Mouse (Mus musculus): ENCODE measurements around the gene Fras1. TPM values are rescaled to one million over a fixed set of nuclear protein-coding genes. Genes with fewer than 3 reads are reported as not detected.

Gene Fras1
- polyA plus RNA-seq, 1 experiment from 2014 or later: 13.8 TPM

DNA sequence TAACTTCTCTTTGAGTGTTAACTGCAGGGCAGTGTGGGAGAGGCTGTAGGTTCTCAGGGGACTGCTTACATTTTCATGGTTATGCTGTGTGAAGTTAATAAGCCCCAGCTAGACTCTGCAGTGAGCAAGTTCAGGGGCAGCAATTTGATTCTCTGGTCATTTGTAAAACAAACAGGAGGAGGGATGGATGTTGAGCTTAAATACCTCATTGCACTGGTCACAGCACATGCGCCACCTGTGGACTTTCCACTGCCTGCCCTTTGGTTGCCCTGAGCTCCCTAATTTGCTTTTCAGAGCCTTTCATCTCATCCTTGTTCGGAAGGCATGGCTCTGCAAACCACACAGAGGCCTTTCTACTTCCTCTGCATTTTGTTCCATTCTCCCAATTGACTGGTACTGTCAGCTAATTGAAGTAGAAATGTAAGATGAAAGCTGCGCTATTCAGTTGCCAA, 142.1 kb downstream of the Fras1 start:
- Histone ChIP-seq H3K27me3 (replicated peaks; ENCODE audit: control insufficient read depth, insufficient read depth, low read length) (no peaks in the 10 kb centered on the region), H3K27ac (ENCODE audit: low read depth, low read length) (no peak overlapping the region), H3K4me3 (ENCODE audit: low read depth, low read length) (no peak overlapping the region), H3K36me3 (ENCODE audit: control insufficient read depth, insufficient read depth, low read length) (no peaks in the 10 kb centered on the region), H3K4me1 (replicated peaks; ENCODE audit: control insufficient read depth, insufficient read depth, low read length) (0 out of 2 replicates have a peak, but pooled peaks cover 5% of the 10 kb centered on the region), H3K9me3 (ENCODE audit: control insufficient read depth, low read length) (no peaks in the 10 kb centered on the region), H3K9ac (ENCODE audit: low read depth, low read length) (no peak overlapping the region), H3K4me2 (no peak overlapping the region)
- ATAC-seq (replicated peaks; ENCODE audit: low FRiP score) (no peak), DNase-seq (ENCODE audit: low spot score) (no peak)
- 71% methylated on average over 3 of the region's 3 CpGs for WGBS

DNA sequence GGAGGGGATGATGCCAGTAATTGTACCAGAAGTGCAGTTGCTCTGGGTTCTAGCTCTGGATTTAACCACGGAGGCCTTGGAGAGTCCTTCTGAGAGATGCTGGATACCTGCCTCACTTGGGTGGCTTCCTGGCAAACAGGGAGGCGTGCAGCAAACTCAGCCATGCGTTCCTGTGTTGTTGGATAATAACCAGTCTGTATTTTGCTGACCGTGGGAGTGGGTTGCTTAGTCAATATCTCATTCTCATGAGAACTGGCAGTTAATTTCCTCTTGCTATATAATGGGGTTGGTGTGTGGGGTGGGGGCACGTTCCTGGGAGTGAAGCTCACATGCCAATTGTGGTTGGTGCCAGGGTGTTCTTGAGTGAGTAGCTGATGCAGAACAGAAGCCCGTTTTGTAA, 142.6 kb downstream of the Fras1 start:
- Histone ChIP-seq H3K4me1 (replicated peaks; ENCODE audit: control insufficient read depth, insufficient read depth, low read length) (0 out of 2 replicates have a peak, but pooled peaks cover 5% of the 10 kb centered on the region), H3K27ac (ENCODE audit: low read depth, low read length) (no peak overlapping the region), H3K4me2 (no peak overlapping the region), H3K36me3 (ENCODE audit: control insufficient read depth, insufficient read depth, low read length) (no peaks in the 10 kb centered on the region), H3K27me3 (replicated peaks; ENCODE audit: control insufficient read depth, insufficient read depth, low read length) (no peaks in the 10 kb centered on the region), H3K9me3 (ENCODE audit: control insufficient read depth, low read length) (no peaks in the 10 kb centered on the region), H3K9ac (ENCODE audit: low read depth, low read length) (no peak overlapping the region), H3K4me3 (ENCODE audit: low read depth, low read length) (no peak overlapping the region)
- DNase-seq (ENCODE audit: low spot score): no peak
- no peak for ATAC-seq (replicated peaks; ENCODE audit: low FRiP score)
- WGBS: 75% methylated on average over 6 of the region's 6 CpGs

DNA sequence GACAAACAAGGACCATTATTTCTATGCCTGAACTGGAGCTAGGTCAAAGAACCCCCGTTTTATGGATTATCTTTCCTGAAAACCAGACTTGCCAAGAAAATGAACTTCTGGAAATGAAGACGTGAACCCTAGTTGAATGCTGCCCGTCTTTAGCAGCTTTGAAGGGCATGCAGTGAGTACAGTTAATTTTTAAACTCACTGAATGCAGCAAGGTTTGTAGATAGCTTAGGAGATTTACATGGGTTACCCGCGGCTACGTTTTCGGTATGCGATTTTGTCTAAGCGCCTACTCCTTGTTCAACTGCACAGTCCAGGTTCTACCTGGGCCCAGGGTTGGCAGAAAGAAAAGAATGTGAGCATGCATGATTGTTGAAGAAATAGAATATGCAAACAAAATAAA, 147.8 kb downstream of the Fras1 start:
- H3K9me3 ChIP-seq (ENCODE audit: control insufficient read depth, low read length): no peaks in the 10 kb centered on the region
- ATAC-seq (replicated peaks; ENCODE audit: low FRiP score) (no peak), DNase-seq (ENCODE audit: low spot score) (no peak)
- WGBS: 85% methylated on average over 9 of the region's 9 CpGs
- no peak overlapping the region for H3K9ac ChIP-seq (ENCODE audit: low read depth, low read length)
- H3K4me3 ChIP-seq (ENCODE audit: low read depth, low read length): no peak overlapping the region
- H3K4me1 ChIP-seq (replicated peaks; ENCODE audit: control insufficient read depth, insufficient read depth, low read length): no peaks in the 10 kb centered on the region
- no peak overlapping the region for H3K27ac ChIP-seq (ENCODE audit: low read depth, low read length)
- no peaks in the 10 kb centered on the region for H3K36me3 ChIP-seq (ENCODE audit: control insufficient read depth, insufficient read depth, low read length)
- no peak overlapping the region for H3K4me2 ChIP-seq
- H3K27me3 ChIP-seq (replicated peaks; ENCODE audit: control insufficient read depth, insufficient read depth, low read length): no peaks in the 10 kb centered on the region

DNA sequence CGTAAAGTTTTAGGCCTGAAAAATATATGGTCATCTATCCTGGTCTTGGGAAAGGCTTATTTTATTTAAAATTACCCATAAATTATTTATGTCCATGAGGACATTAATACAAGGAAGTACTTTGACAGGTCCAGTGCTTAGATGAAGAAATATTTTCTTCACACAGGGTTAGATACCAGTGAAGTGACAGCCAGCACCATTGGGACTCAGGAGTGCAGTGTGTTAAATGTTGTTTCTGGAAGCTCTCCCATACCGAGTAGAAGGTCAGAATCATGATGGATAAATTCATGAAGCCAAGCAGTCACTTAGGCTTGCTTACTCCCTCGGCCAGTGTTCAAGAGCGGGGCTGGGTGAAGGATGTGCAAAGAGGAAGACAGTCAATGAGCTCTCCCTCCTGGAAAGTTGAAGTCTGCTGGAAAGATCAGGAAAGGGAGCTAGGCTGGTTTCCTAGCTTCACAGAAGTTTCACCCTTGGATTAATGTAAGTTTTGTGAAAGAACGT, 149.2 kb downstream of the Fras1 start:
- ATAC-seq (replicated peaks; ENCODE audit: low FRiP score): no peak
- DNase-seq (ENCODE audit: low spot score): no peak
- Histone ChIP-seq H3K36me3 (ENCODE audit: control insufficient read depth, insufficient read depth, low read length) (no peaks in the 10 kb centered on the region), H3K4me2 (no peak overlapping the region), H3K9ac (ENCODE audit: low read depth, low read length) (no peak overlapping the region), H3K9me3 (ENCODE audit: control insufficient read depth, low read length) (no peaks in the 10 kb centered on the region), H3K4me1 (replicated peaks; ENCODE audit: control insufficient read depth, insufficient read depth, low read length) (no peaks in the 10 kb centered on the region), H3K27ac (ENCODE audit: low read depth, low read length) (no peak overlapping the region), H3K27me3 (replicated peaks; ENCODE audit: control insufficient read depth, insufficient read depth, low read length) (no peaks in the 10 kb centered on the region), H3K4me3 (ENCODE audit: low read depth, low read length) (no peak overlapping the region)
- 82% methylated on average over 5 of the region's 5 CpGs for WGBS

DNA sequence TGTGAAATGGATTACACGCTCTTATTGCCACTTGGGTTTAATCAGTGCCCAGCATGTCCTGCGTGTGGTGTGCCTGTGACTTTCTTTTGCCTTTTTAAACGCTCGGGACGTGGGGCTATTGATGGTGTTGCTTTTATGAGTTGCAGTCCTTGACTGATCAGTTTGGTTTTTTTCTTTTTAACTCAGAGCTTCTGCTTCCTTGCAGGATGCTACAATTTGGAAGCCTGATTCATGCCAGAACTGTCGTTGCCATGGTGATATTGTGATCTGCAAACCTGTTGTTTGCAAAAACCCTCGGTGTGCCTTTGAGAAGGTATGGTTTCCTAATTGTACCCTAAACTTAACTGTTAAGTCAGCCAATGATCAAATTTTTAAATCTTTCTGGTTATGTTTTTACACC, 154.5 kb downstream of the Fras1 start:
- no peak overlapping the region for H3K4me2 ChIP-seq
- H3K27ac ChIP-seq (ENCODE audit: low read depth, low read length): no peak overlapping the region
- H3K27me3 ChIP-seq (replicated peaks; ENCODE audit: control insufficient read depth, insufficient read depth, low read length): no peaks in the 10 kb centered on the region
- no peaks in the 10 kb centered on the region for H3K9me3 ChIP-seq (ENCODE audit: control insufficient read depth, low read length)
- DNase-seq (ENCODE audit: low spot score) (no peak), ATAC-seq (replicated peaks; ENCODE audit: low FRiP score) (no peak)
- H3K4me3 ChIP-seq (ENCODE audit: low read depth, low read length): no peak overlapping the region
- 82% methylated on average over 7 of the region's 7 CpGs for WGBS
- H3K4me1 ChIP-seq (replicated peaks; ENCODE audit: control insufficient read depth, insufficient read depth, low read length): no peaks in the 10 kb centered on the region
- H3K9ac ChIP-seq (ENCODE audit: low read depth, low read length): no peak overlapping the region
- no peaks in the 10 kb centered on the region for H3K36me3 ChIP-seq (ENCODE audit: control insufficient read depth, insufficient read depth, low read length)

DNA sequence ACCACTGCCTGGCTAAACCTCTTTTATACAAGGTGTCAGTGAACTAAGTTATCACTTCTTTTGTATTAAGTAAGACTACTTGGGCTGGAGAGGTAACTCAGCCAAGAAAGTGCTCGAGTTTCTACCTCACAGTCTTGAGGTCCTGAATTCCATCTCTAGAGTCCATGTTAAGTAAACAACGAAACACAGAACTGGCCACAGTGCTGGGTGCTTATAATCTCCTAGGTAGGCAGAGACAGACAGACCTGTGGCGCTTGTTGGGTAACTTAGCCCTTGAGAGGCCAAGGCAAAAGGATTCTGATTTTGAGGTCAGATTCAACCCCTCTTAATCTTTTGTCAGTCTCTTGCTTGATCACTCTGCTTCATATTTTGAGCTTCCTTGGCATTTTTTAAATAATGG, 156.8 kb downstream of the Fras1 start:
- H3K4me3 ChIP-seq (ENCODE audit: low read depth, low read length): no peak overlapping the region
- H3K27me3 ChIP-seq (replicated peaks; ENCODE audit: control insufficient read depth, insufficient read depth, low read length): no peaks in the 10 kb centered on the region
- no peaks in the 10 kb centered on the region for H3K36me3 ChIP-seq (ENCODE audit: control insufficient read depth, insufficient read depth, low read length)
- H3K4me1 ChIP-seq (replicated peaks; ENCODE audit: control insufficient read depth, insufficient read depth, low read length): no peaks in the 10 kb centered on the region
- no peak overlapping the region for H3K9ac ChIP-seq (ENCODE audit: low read depth, low read length)
- ATAC-seq (replicated peaks; ENCODE audit: low FRiP score) (no peak), DNase-seq (ENCODE audit: low spot score) (no peak)
- no peak overlapping the region for H3K27ac ChIP-seq (ENCODE audit: low read depth, low read length)
- 76% methylated on average over 3 of the region's 3 CpGs for WGBS
- no peak overlapping the region for H3K4me2 ChIP-seq
- H3K9me3 ChIP-seq (ENCODE audit: control insufficient read depth, low read length): no peaks in the 10 kb centered on the region

DNA sequence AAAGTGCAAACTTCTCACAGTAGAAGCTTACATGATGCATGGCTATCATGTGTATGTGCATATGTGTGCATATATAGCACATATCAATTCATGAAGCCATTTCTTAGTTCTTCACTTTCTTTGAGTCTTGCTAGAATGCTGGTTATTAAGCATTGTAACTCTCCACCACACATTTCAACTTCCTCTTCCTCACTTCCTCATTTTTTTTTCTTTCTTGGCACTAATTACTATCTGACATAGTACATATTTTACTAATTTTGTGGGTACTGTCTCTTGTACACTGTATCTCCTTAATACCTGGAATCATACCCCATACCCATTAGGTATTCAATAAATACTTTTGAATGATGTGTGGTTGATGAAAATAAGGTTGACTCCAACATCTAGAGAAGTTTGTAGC, 158.2 kb downstream of the Fras1 start:
- Histone ChIP-seq H3K4me1 (replicated peaks; ENCODE audit: control insufficient read depth, insufficient read depth, low read length) (no peaks in the 10 kb centered on the region), H3K27me3 (replicated peaks; ENCODE audit: control insufficient read depth, insufficient read depth, low read length) (no peaks in the 10 kb centered on the region), H3K9ac (ENCODE audit: low read depth, low read length) (no peak overlapping the region), H3K9me3 (ENCODE audit: control insufficient read depth, low read length) (no peaks in the 10 kb centered on the region), H3K4me3 (ENCODE audit: low read depth, low read length) (no peak overlapping the region), H3K36me3 (ENCODE audit: control insufficient read depth, insufficient read depth, low read length) (no peaks in the 10 kb centered on the region), H3K4me2 (no peak overlapping the region), H3K27ac (ENCODE audit: low read depth, low read length) (no peak overlapping the region)
- DNase-seq (ENCODE audit: low spot score) (no peak), ATAC-seq (replicated peaks; ENCODE audit: low FRiP score) (no peak)

DNA sequence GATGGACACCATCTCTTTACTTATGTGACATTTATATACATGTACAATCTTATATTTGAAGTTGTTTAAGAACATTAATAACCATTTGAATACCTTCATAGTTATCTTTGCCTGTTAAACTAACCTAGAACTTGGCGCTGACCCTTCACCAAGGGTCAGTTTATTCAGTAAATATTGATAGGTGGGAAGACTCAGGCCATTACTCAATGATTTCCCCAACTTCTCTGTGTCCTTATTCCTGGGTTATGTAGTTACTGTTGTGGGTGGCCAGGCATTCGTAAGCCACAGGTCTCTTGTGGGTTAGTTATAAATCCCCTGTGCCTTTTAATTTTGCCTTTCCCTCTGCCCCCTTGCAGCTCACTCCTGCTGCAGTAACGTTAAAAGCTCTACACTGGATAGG, 162.8 kb downstream of the Fras1 start:
- DNase-seq (ENCODE audit: low spot score) (no peak), ATAC-seq (replicated peaks; ENCODE audit: low FRiP score) (no peak)
- Histone ChIP-seq H3K9ac (ENCODE audit: low read depth, low read length) (no peak overlapping the region), H3K4me3 (ENCODE audit: low read depth, low read length) (no peak overlapping the region), H3K27ac (ENCODE audit: low read depth, low read length) (no peak overlapping the region), H3K4me2 (no peak overlapping the region), H3K27me3 (replicated peaks; ENCODE audit: control insufficient read depth, insufficient read depth, low read length) (no peaks in the 10 kb centered on the region), H3K36me3 (ENCODE audit: control insufficient read depth, insufficient read depth, low read length) (no peaks in the 10 kb centered on the region), H3K9me3 (ENCODE audit: control insufficient read depth, low read length) (no peaks in the 10 kb centered on the region), H3K4me1 (replicated peaks; ENCODE audit: control insufficient read depth, insufficient read depth, low read length) (no peaks in the 10 kb centered on the region)
- 83% methylated on average over 3 of the region's 3 CpGs for WGBS

DNA sequence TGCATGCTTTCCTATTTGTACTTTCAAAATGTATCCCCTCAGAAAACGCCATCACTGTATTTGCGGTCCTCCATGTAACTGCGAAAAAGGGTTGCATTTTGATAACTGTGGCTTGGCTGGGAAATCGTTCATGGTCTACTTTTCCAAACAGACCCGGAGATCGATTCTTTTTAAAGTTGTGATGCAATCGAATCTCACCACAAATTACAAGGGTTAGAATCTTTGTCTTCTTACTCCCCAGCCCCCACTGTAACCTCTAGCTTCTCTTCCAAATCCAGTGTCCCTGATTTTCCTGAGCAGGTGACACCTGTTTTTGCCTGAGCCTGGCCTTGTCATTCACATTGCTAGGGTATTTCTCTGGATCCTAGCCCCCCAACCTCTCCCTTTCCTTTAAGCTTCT, 163.2 kb downstream of the Fras1 start:
- Histone ChIP-seq H3K36me3 (ENCODE audit: control insufficient read depth, insufficient read depth, low read length) (no peaks in the 10 kb centered on the region), H3K9me3 (ENCODE audit: control insufficient read depth, low read length) (no peaks in the 10 kb centered on the region), H3K4me3 (ENCODE audit: low read depth, low read length) (no peak overlapping the region), H3K27ac (ENCODE audit: low read depth, low read length) (no peak overlapping the region), H3K27me3 (replicated peaks; ENCODE audit: control insufficient read depth, insufficient read depth, low read length) (no peaks in the 10 kb centered on the region), H3K4me2 (no peak overlapping the region), H3K9ac (ENCODE audit: low read depth, low read length) (no peak overlapping the region), H3K4me1 (replicated peaks; ENCODE audit: control insufficient read depth, insufficient read depth, low read length) (no peaks in the 10 kb centered on the region)
- ATAC-seq (replicated peaks; ENCODE audit: low FRiP score) (no peak), DNase-seq (ENCODE audit: low spot score) (no peak)
- WGBS: 82% methylated on average over 7 of the region's 7 CpGs
